Mouse (Mus musculus): ENCODE data around the gene Olfr1317. TPM values are rescaled to one million over a fixed set of nuclear protein-coding genes. Genes with fewer than 3 reads are reported as not detected.

Gene Olfr1317
- not detected in 2 replicates for polyA plus RNA-seq (2014; fragmentation: Nextera tagmentation; extraction: Ambion mirVana)

GRCm38 (mm10) chr2:112140029-112140428 is at the start of gene Olfr1317:
Gene Olfr1317 (plus strand): TSS chr2:112140329.
- Histone ChIP-seq H3K4me3 (ENCODE audit: low read depth, low read length) (no peak within 1 kb of the TSS), H3K9me3 (ENCODE audit: control insufficient read depth, low read length) (no peaks in the 10 kb centered on the region), H3K36me3 (ENCODE audit: control insufficient read depth, insufficient read depth, low read length) (no peaks in the 10 kb centered on the region), H3K27me3 (replicated peaks; ENCODE audit: control insufficient read depth, insufficient read depth, low read length) (no peaks in the 10 kb centered on the region), H3K4me2 (no peak within 1 kb of the TSS), H3K27ac (ENCODE audit: low read depth, low read length) (no peak within 1 kb of the TSS), H3K4me1 (replicated peaks; ENCODE audit: control insufficient read depth, insufficient read depth, low read length) (no peaks in the 10 kb centered on the region), H3K9ac (ENCODE audit: low read depth, low read length) (no peak within 1 kb of the TSS)
- WGBS: 65% methylated on average over 2 of the region's 2 CpGs
- no peak for ATAC-seq (replicated peaks; ENCODE audit: low FRiP score)
- no peak for DNase-seq (ENCODE audit: low spot score)

GRCm38 (mm10) chr2:112096681-112097080 is 43.4 kb upstream of the Olfr1317 start, which contains the start of gene Olfr1314:
Gene Olfr1314 (minus strand): TSS chr2:112096781.
- Histone ChIP-seq H3K9me3 (ENCODE audit: control insufficient read depth, low read length) (no peaks in the 10 kb centered on the region), H3K4me3 (ENCODE audit: low read depth, low read length) (no peak within 1 kb of the TSS), H3K27me3 (replicated peaks; ENCODE audit: control insufficient read depth, insufficient read depth, low read length) (no peaks in the 10 kb centered on the region), H3K4me2 (no peak within 1 kb of the TSS), H3K9ac (ENCODE audit: low read depth, low read length) (no peak within 1 kb of the TSS), H3K36me3 (ENCODE audit: control insufficient read depth, insufficient read depth, low read length) (no peaks in the 10 kb centered on the region), H3K4me1 (replicated peaks; ENCODE audit: control insufficient read depth, insufficient read depth, low read length) (no peaks in the 10 kb centered on the region), H3K27ac (ENCODE audit: low read depth, low read length) (no peak within 1 kb of the TSS)
- ATAC-seq (replicated peaks; ENCODE audit: low FRiP score) (no peak), DNase-seq (ENCODE audit: low spot score) (no peak)

- no peak for DNase-seq (ENCODE audit: low spot score)
- Histone ChIP-seq H3K27ac (ENCODE audit: low read depth, low read length) (no peak within 1 kb of the TSS), H3K36me3 (ENCODE audit: control insufficient read depth, insufficient read depth, low read length) (no peaks in the 10 kb centered on the region), H3K4me2 (no peak within 1 kb of the TSS), H3K9ac (ENCODE audit: low read depth, low read length) (no peak within 1 kb of the TSS), H3K9me3 (ENCODE audit: control insufficient read depth, low read length) (no peaks in the 10 kb centered on the region), H3K27me3 (replicated peaks; ENCODE audit: control insufficient read depth, insufficient read depth, low read length) (no peaks in the 10 kb centered on the region), H3K4me1 (replicated peaks; ENCODE audit: control insufficient read depth, insufficient read depth, low read length) (no peaks in the 10 kb centered on the region), H3K4me3 (ENCODE audit: low read depth, low read length) (no peak within 1 kb of the TSS)
- ATAC-seq (replicated peaks; ENCODE audit: low FRiP score): no peak
- 65% methylated on average over 1 of the region's 1 CpGs for WGBS
Observed at GRCm38 (mm10) chr2:112115340-112115739, 24.8 kb upstream of the Olfr1317 start, which contains the start of gene Olfr1315-ps1. Gene Olfr1315-ps1 (minus strand): TSS chr2:112115440.

GRCm38 (mm10) chr2:112134877-112135276 is 5.3 kb upstream of the Olfr1317 start, which contains the start of gene Olfr1316:
Gene Olfr1316 (minus strand): TSS chr2:112134977.
- H3K9me3 ChIP-seq (ENCODE audit: control insufficient read depth, low read length): no peaks in the 10 kb centered on the region
- H3K27me3 ChIP-seq (replicated peaks; ENCODE audit: control insufficient read depth, insufficient read depth, low read length): no peaks in the 10 kb centered on the region
- H3K4me1 ChIP-seq (replicated peaks; ENCODE audit: control insufficient read depth, insufficient read depth, low read length): no peaks in the 10 kb centered on the region
- H3K9ac ChIP-seq (ENCODE audit: low read depth, low read length): no peak within 1 kb of the TSS
- 78% methylated on average over 2 of the region's 2 CpGs for whole genome bisulfite sequencing
- no peak within 1 kb of the TSS for H3K27ac ChIP-seq (ENCODE audit: low read depth, low read length)
- no peak within 1 kb of the TSS for H3K4me3 ChIP-seq (ENCODE audit: low read depth, low read length)
- ATAC-seq (replicated peaks; ENCODE audit: low FRiP score): no peak
- DNase-seq (ENCODE audit: low spot score): no peak
- no peak within 1 kb of the TSS for H3K4me2 ChIP-seq
- no peaks in the 10 kb centered on the region for H3K36me3 ChIP-seq (ENCODE audit: control insufficient read depth, insufficient read depth, low read length)

GRCm38 (mm10) chr2:112153898-112154297 is 13.8 kb downstream of the Olfr1317 start, which contains the start of gene Olfr1318:
Gene Olfr1318 (plus strand): TSS chr2:112154198.
- Histone ChIP-seq H3K9ac (ENCODE audit: low read depth, low read length) (no peak within 1 kb of the TSS), H3K9me3 (ENCODE audit: control insufficient read depth, low read length) (no peaks in the 10 kb centered on the region), H3K4me3 (ENCODE audit: low read depth, low read length) (no peak within 1 kb of the TSS), H3K27ac (ENCODE audit: low read depth, low read length) (no peak within 1 kb of the TSS), H3K27me3 (replicated peaks; ENCODE audit: control insufficient read depth, insufficient read depth, low read length) (no peaks in the 10 kb centered on the region), H3K4me2 (no peak within 1 kb of the TSS), H3K4me1 (replicated peaks; ENCODE audit: control insufficient read depth, insufficient read depth, low read length) (no peaks in the 10 kb centered on the region), H3K36me3 (ENCODE audit: control insufficient read depth, insufficient read depth, low read length) (no peaks in the 10 kb centered on the region)
- ATAC-seq (replicated peaks; ENCODE audit: low FRiP score): no peak
- no peak for DNase-seq (ENCODE audit: low spot score)

Other genes starting within 250 kb of the Olfr1317 start
- gene Olfr1306, start 224.1 kb upstream of the Olfr1317 start, polyA plus RNA-seq (2014; fragmentation: Nextera tagmentation; extraction: Ambion mirVana): not detected in 2 replicates
- not detected in 2 replicates for gene Olfr1307, start 190.9 kb upstream of the Olfr1317 start, polyA plus RNA-seq (2014; fragmentation: Nextera tagmentation; extraction: Ambion mirVana)
- gene Olfr1308, start 175.4 kb upstream of the Olfr1317 start, polyA plus RNA-seq (2014; fragmentation: Nextera tagmentation; extraction: Ambion mirVana): not detected in 2 replicates
- not detected in 2 replicates for gene Olfr1309, start 150.0 kb upstream of the Olfr1317 start, polyA plus RNA-seq (2014; fragmentation: Nextera tagmentation; extraction: Ambion mirVana)
- gene Olfr1310, start 127.6 kb upstream of the Olfr1317 start, polyA plus RNA-seq (2014; fragmentation: Nextera tagmentation; extraction: Ambion mirVana): not detected in 2 replicates
- not detected in 2 replicates for gene Olfr1311, start 115.9 kb upstream of the Olfr1317 start, polyA plus RNA-seq (2014; fragmentation: Nextera tagmentation; extraction: Ambion mirVana)
- gene Olfr1312, start 90.1 kb upstream of the Olfr1317 start, polyA plus RNA-seq (2014; fragmentation: Nextera tagmentation; extraction: Ambion mirVana): not detected in 2 replicates
- not detected in 2 replicates for gene Olfr1313, start 62.5 kb upstream of the Olfr1317 start, polyA plus RNA-seq (2014; fragmentation: Nextera tagmentation; extraction: Ambion mirVana)
- not detected in 2 replicates for gene Olfr1314, start 43.5 kb upstream of the Olfr1317 start, polyA plus RNA-seq (2014; fragmentation: Nextera tagmentation; extraction: Ambion mirVana)
- gene Olfr1315-ps1, start 24.9 kb upstream of the Olfr1317 start, polyA plus RNA-seq (2014; fragmentation: Nextera tagmentation; extraction: Ambion mirVana): not detected in 2 replicates
- not detected in 2 replicates for gene Olfr1316, start 5.4 kb upstream of the Olfr1317 start, polyA plus RNA-seq (2014; fragmentation: Nextera tagmentation; extraction: Ambion mirVana)
- 0.19 TPM in 1 of 2 replicates, not detected in the other for gene Olfr1318, start 13.9 kb downstream of the Olfr1317 start, polyA plus RNA-seq (2014; fragmentation: Nextera tagmentation; extraction: Ambion mirVana)
- gene Lpcat4, start 99.1 kb downstream of the Olfr1317 start, polyA plus RNA-seq (2014; fragmentation: Nextera tagmentation; extraction: Ambion mirVana): 14.6 and 15.0 TPM in 2 replicates
- not detected in 2 replicates for gene Nutm1, start 119.0 kb downstream of the Olfr1317 start, polyA plus RNA-seq (2014; fragmentation: Nextera tagmentation; extraction: Ambion mirVana)
- 346 and 364 TPM in 2 replicates for gene Nop10, start 121.6 kb downstream of the Olfr1317 start, polyA plus RNA-seq (2014; fragmentation: Nextera tagmentation; extraction: Ambion mirVana)
- 12.3 and 12.7 TPM in 2 replicates for gene Slc12a6, start 125.5 kb downstream of the Olfr1317 start, polyA plus RNA-seq (2014; fragmentation: Nextera tagmentation; extraction: Ambion mirVana)
- not detected in 2 replicates for gene Gm21985, start 126.0 kb downstream of the Olfr1317 start, polyA plus RNA-seq (2014; fragmentation: Nextera tagmentation; extraction: Ambion mirVana)
- 82.2 and 84.8 TPM in 2 replicates for gene Emc4, start 227.7 kb downstream of the Olfr1317 start, polyA plus RNA-seq (2014; fragmentation: Nextera tagmentation; extraction: Ambion mirVana)
- 38.5 and 47.1 TPM in 2 replicates for gene Katnbl1, start 238.9 kb downstream of the Olfr1317 start, polyA plus RNA-seq (2014; fragmentation: Nextera tagmentation; extraction: Ambion mirVana)

Data from liver, embryonic 11.5 days (tissue).